Mouse (Mus musculus) neural tube, embryonic 13.5 days (tissue): ENCODE measurements around the gene Lrig3. TPM values are rescaled to one million over a fixed set of nuclear protein-coding genes. Genes with fewer than 3 reads are reported as not detected.

Experiments
- ATAC-seq: fragments of 200-750 bp; cut with Nextera tagmentation; 2 replicates; pipeline ENCODE4 v1.8.0; 2017; ENCODE audit warnings: low read depth, mild to moderate bottlenecking, moderate TSS enrichment, moderate library complexity
- H3K27ac ChIP-seq: fragments of 300-500 bp; sonication (generic); replicated peaks from 2 replicates; pipeline ENCODE4 v1.5.1; 2015; ENCODE audit warnings: moderate library complexity, mild to moderate bottlenecking, inconsistent platforms
- H3K27me3 ChIP-seq: fragments of 300-500 bp; sonication (generic); 2 replicates; pipeline ENCODE4 v1.6.1; 2015; ENCODE audit warnings: mild to moderate bottlenecking, inconsistent platforms
- H3K36me3 ChIP-seq: fragments of 300-500 bp; sonication (generic); 2 replicates; pipeline ENCODE4 v1.6.1; 2015; ENCODE audit warnings: mild to moderate bottlenecking, inconsistent platforms
- H3K4me1 ChIP-seq: fragments of 300-500 bp; sonication (generic); replicated peaks from 2 replicates; pipeline ENCODE4 v1.6.1; 2015; ENCODE audit warnings: inconsistent platforms
- H3K4me2 ChIP-seq: fragments of 300-500 bp; sonication (generic); 2 replicates; pipeline ENCODE4 v1.6.1; 2015; ENCODE audit warnings: inconsistent platforms, mild to moderate bottlenecking, moderate library complexity
- H3K4me3 ChIP-seq: fragments of 300-500 bp; sonication (generic); 2 replicates; pipeline ENCODE4 v1.5.1; 2015; ENCODE audit warnings: mild to moderate bottlenecking, inconsistent platforms
- H3K9ac ChIP-seq: fragments of 300-500 bp; sonication (generic); 2 replicates; pipeline ENCODE4 v1.6.1; 2015; ENCODE audit warnings: moderate library complexity, mild to moderate bottlenecking, inconsistent platforms
- H3K9me3 ChIP-seq: fragments of 300-500 bp; sonication (generic); 2 replicates; pipeline ENCODE4 v1.6.1; 2016; ENCODE audit warnings: inconsistent platforms
- WGBS: fragments of 180-500 bp; shearing (Covaris S2); methylation state at CpG from one replicate; pipeline ENCODE4 v1.1.7; 2015; 5-methylcytosine and 5-hydroxymethylcytosine counted together
- polyA plus RNA-seq: library from polyadenylated mRNA; unstranded; fragments of >200 nt; fragmentation: Nextera tagmentation; extraction: Ambion mirVana; gene quantifications from 2 replicates; pipeline ENCODE4 v1.2.1, GENCODE M21; 2015

The Lrig3 gene
- polyA plus RNA-seq, 1 experiment from 2014 or later: 6.0 TPM

GRCm38 (mm10) chr10:125989890-125990289, 23.9 kb downstream of the Lrig3 start:
- Histone ChIP-seq H3K27ac (no peak overlapping the region), H3K9me3 (no peaks in the 10 kb centered on the region), H3K27me3 (no peaks in the 10 kb centered on the region), H3K36me3 (no peaks in the 10 kb centered on the region), H3K4me2 (no peak overlapping the region), H3K4me3 (no peak overlapping the region), H3K9ac (no peak overlapping the region), H3K4me1 (peaks cover 8% of the 10 kb centered on the region)
- ATAC-seq: no peak
- 73% methylated on average over 7 of the region's 7 CpGs for WGBS

GRCm38 (mm10) chr10:125990394-125990793, 24.4 kb downstream of the Lrig3 start:
- Histone ChIP-seq H3K4me2 (no peak overlapping the region), H3K36me3 (no peaks in the 10 kb centered on the region), H3K4me3 (no peak overlapping the region), H3K9ac (no peak overlapping the region), H3K27me3 (no peaks in the 10 kb centered on the region), H3K27ac (no peak overlapping the region), H3K4me1 (peaks cover 9% of the 10 kb centered on the region), H3K9me3 (no peaks in the 10 kb centered on the region)
- 54% methylated on average over 5 of the region's 5 CpGs for WGBS
- ATAC-seq: no peak

DNA sequence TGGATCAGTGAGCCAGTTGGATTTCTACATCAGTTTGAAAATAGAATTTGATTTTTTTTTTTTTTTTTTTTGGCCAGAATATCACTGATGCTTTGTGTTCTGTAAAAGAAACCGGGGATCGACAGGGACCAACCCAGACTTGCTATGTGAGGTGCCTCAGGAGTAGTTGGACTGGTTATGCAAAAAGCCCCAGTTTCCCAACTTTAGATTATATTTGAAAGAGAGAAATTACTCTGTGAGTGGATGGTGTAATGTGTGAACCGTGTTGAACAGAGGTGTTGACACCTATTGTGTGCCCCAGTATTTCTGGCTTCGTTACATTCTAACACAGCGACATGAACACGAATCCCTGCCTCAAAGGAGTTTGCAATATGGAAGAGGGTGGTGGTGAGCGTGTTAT, 25.9 kb downstream of the Lrig3 start:
- H3K4me3 ChIP-seq: no peak overlapping the region
- H3K9me3 ChIP-seq: no peaks in the 10 kb centered on the region
- H3K4me2 ChIP-seq: no peak overlapping the region
- WGBS: 94% methylated on average over 7 of the region's 7 CpGs
- H3K27me3 ChIP-seq: no peaks in the 10 kb centered on the region
- H3K36me3 ChIP-seq: no peaks in the 10 kb centered on the region
- H3K4me1 ChIP-seq: peaks cover 19% of the 10 kb centered on the region
- no peak overlapping the region for H3K9ac ChIP-seq
- H3K27ac ChIP-seq: no peak overlapping the region
- ATAC-seq: no peak

DNA sequence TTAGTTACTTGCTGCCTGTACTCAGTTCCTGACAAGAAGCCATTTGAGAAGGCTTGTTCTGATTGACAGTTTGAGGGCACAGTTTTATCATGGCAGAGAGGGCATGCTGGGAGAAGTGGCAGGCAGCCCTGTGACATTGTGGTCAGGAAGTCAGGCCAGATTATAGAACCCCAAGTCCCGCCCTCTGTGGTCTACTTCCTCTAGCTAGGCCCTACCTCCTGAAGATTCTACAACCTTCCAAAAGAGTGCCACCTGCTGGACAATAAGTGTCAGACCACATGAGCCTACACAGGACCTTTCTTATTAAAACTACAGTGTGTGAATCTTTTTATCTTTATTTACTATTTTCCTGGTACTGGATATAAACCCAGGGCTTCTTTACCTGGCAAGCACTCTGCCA, 28.9 kb downstream of the Lrig3 start:
- Histone ChIP-seq H3K9me3 (no peaks in the 10 kb centered on the region), H3K9ac (no peak overlapping the region), H3K4me3 (no peak overlapping the region), H3K36me3 (peaks cover 5% of the 10 kb centered on the region; the same call in 1 of the 2 replicates), H3K4me2 (no peak overlapping the region), H3K27me3 (no peaks in the 10 kb centered on the region), H3K27ac (no peak overlapping the region), H3K4me1 (peaks cover 25% of the 10 kb centered on the region)
- ATAC-seq: no peak
- 81% methylated on average over 1 of the region's 1 CpGs for WGBS

- H3K9ac ChIP-seq: no peak overlapping the region
- H3K27me3 ChIP-seq: no peaks in the 10 kb centered on the region
- H3K4me1 ChIP-seq: peaks cover 25% of the 10 kb centered on the region
- ATAC-seq: no peak
- no peaks in the 10 kb centered on the region for H3K9me3 ChIP-seq
- H3K4me3 ChIP-seq: no peak overlapping the region
- H3K27ac ChIP-seq: no peak overlapping the region
- H3K36me3 ChIP-seq: peaks cover 5% of the 10 kb centered on the region; the same call in 1 of the 2 replicates
- H3K4me2 ChIP-seq: no peak overlapping the region
- WGBS: 55% methylated on average over 6 of the region's 6 CpGs
Measured at GRCm38 (mm10) chr10:125995701-125996100, 29.7 kb downstream of the Lrig3 start.

GRCm38 (mm10) chr10:125996989-125997388, 31.0 kb downstream of the Lrig3 start:
- WGBS: 30% methylated on average over 9 of the region's 9 CpGs
- H3K36me3 ChIP-seq: peaks cover 5% of the 10 kb centered on the region; the same call in 1 of the 2 replicates
- no peak overlapping the region for H3K27ac ChIP-seq

GRCm38 (mm10) chr10:125999561-125999960, 33.6 kb downstream of the Lrig3 start:
- Histone ChIP-seq H3K4me2 (no peak overlapping the region), H3K27ac (no peak overlapping the region), H3K4me1 (peaks cover 46% of the 10 kb centered on the region), H3K36me3 (peaks cover 5% of the 10 kb centered on the region; the same call in 1 of the 2 replicates), H3K9me3 (no peaks in the 10 kb centered on the region), H3K27me3 (no peaks in the 10 kb centered on the region), H3K9ac (no peak overlapping the region), H3K4me3 (no peak overlapping the region)
- ATAC-seq: no peak
- 94% methylated on average over 6 of the region's 6 CpGs for WGBS

More at GRCm38 (mm10) chr10:125996989-125997388, 31.0 kb downstream of the Lrig3 start:
- no peak overlapping the region for H3K9ac ChIP-seq
- no peaks in the 10 kb centered on the region for H3K27me3 ChIP-seq
- H3K4me1 ChIP-seq: peaks cover 24% of the 10 kb centered on the region
- no peak overlapping the region for H3K4me2 ChIP-seq
- ATAC-seq: peak; percentile 53
- no peak overlapping the region for H3K4me3 ChIP-seq
- no peaks in the 10 kb centered on the region for H3K9me3 ChIP-seq

- H3K27me3 ChIP-seq: no peaks in the 10 kb centered on the region
- WGBS: 86% methylated on average over 8 of the region's 8 CpGs
- peaks cover 40% of the 10 kb centered on the region for H3K4me1 ChIP-seq
- no peaks in the 10 kb centered on the region for H3K9me3 ChIP-seq
- no peak overlapping the region for H3K4me2 ChIP-seq
- no peak overlapping the region for H3K4me3 ChIP-seq
- no peak for ATAC-seq
- peaks cover 11% of the 10 kb centered on the region; the same call in 1 of the 2 replicates for H3K36me3 ChIP-seq
- H3K27ac ChIP-seq: no peak overlapping the region; the same call in 1 of the 2 replicates
- H3K9ac ChIP-seq: no peak overlapping the region
Measured at GRCm38 (mm10) chr10:126000861-126001390, 35.0 kb downstream of the Lrig3 start.

- H3K9ac ChIP-seq: no peak overlapping the region
Measured at GRCm38 (mm10) chr10:126002081-126002755, 36.2 kb downstream of the Lrig3 start.

GRCm38 (mm10) chr10:126002818-126003506, 37.0 kb downstream of the Lrig3 start:
- WGBS: 33% methylated on average over 18 of the region's 18 CpGs
- H3K9me3 ChIP-seq: no peaks in the 10 kb centered on the region
- ATAC-seq: peak; percentile 57; the same call in 1 of the 2 replicates
- peaks cover 28% of the 10 kb centered on the region for H3K4me1 ChIP-seq
- no peak overlapping the region for H3K9ac ChIP-seq
- H3K36me3 ChIP-seq: peaks cover 22% of the 10 kb centered on the region
- H3K27me3 ChIP-seq: no peaks in the 10 kb centered on the region
- peak overlapping the region; percentile 71 for H3K27ac ChIP-seq
- H3K4me2 ChIP-seq: peak overlapping the region; percentile 38
- H3K4me3 ChIP-seq: no peak overlapping the region

More at GRCm38 (mm10) chr10:126002081-126002755, 36.2 kb downstream of the Lrig3 start:
- 58% methylated on average over 14 of the region's 14 CpGs for WGBS
- ATAC-seq: no peak; the same call in 1 of the 2 replicates
- Histone ChIP-seq H3K4me1 (peaks cover 33% of the 10 kb centered on the region), H3K9me3 (no peaks in the 10 kb centered on the region), H3K27ac (peak overlapping the region; percentile 71), H3K36me3 (peaks cover 18% of the 10 kb centered on the region), H3K27me3 (no peaks in the 10 kb centered on the region), H3K4me3 (no peak overlapping the region), H3K4me2 (peak overlapping the region; percentile 38)

GRCm38 (mm10) chr10:126003857-126004256, 37.9 kb downstream of the Lrig3 start:
- no peak overlapping the region for H3K4me3 ChIP-seq
- H3K36me3 ChIP-seq: peaks cover 31% of the 10 kb centered on the region
- H3K4me1 ChIP-seq: peaks cover 26% of the 10 kb centered on the region
- 18% methylated on average over 1 of the region's 1 CpGs for WGBS
- no peak for ATAC-seq
- H3K9ac ChIP-seq: no peak overlapping the region
- no peak overlapping the region for H3K4me2 ChIP-seq
- H3K9me3 ChIP-seq: no peaks in the 10 kb centered on the region
- H3K27me3 ChIP-seq: no peaks in the 10 kb centered on the region
- no peak overlapping the region for H3K27ac ChIP-seq

DNA sequence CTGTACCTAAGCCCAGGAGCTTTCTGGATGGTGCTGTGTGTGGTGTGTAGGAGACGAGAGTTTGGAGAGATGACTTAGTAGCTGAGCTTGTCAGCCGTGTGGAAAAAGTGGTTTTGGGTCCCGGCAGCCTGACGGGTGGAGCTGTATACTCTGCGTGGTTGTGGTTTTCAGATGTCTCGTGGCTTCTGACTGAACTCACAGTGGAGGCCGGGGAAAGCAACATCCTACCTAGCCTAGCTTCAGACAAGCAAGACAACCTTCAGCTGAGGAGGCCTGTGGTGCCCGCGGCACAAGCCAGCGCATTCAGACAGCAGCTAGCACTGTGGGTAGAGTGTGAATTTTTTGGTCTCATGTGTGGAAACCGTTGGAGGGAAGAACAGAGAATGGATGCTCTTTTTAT, 47.7 kb downstream of the Lrig3 start:
- Histone ChIP-seq H3K9me3 (no peaks in the 10 kb centered on the region), H3K4me2 (no peak overlapping the region), H3K4me1 (no peaks in the 10 kb centered on the region), H3K27ac (no peak overlapping the region), H3K36me3 (peaks cover 79% of the 10 kb centered on the region), H3K9ac (no peak overlapping the region), H3K27me3 (no peaks in the 10 kb centered on the region), H3K4me3 (no peak overlapping the region)
- WGBS: 87% methylated on average over 11 of the region's 11 CpGs
- no peak for ATAC-seq
